Mouse (Mus musculus) thymus, postnatal 4 days (tissue): Measurements from ENCODE around the gene H2-D1.

Source experiments
- DNase-seq: peaks from one replicate; pipeline ENCODE4 v3.0.0; 2021

Gene H2-D1

GRCm38 (mm10) chr17:35257824-35258491 is 4.6 kb upstream of the H2-D1 start:
- DNase-seq = peak; percentile 95

GRCm38 (mm10) chr17:35258492-35259478 is 3.7 kb upstream of the H2-D1 start:
- DNase-seq = peak; percentile 32

- DNase-seq = no peak
Observed at GRCm38 (mm10) chr17:35259621-35260020, 2.9 kb upstream of the H2-D1 start.

DNA sequence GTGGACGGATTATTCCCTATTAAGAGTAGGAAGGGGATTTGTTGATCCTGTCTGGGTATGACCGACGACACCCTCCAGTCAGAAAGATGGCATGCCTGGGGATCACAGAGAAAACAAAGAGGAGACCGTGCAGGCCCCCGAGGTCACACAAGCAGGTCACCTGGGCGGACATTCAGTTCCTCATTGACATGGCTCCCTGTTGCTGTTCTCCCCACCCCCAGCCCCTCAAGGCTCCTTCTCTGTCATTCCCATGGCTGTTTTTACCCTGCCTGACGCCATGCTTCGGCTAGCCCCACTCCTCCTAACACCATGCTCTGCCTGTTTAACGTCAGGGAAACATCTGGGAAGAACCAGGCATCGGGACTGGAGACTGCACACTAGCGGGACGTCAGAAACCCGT is 879 bp upstream of the H2-D1 start:
- no peak for DNase-seq

DNA sequence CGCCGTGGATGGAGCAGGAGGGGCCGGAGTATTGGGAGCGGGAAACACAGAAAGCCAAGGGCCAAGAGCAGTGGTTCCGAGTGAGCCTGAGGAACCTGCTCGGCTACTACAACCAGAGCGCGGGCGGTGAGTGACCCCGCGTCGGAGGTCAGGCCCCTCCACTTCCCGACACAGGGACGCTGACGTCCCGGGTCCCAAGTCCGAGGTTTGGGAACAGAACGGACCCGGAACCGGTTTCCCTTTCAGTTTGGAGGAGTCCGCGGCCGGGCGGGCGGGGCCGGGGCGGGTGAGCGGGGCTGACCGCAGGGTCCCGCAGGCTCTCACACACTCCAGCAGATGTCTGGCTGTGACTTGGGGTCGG is 973 bp downstream of the H2-D1 start:
- peak; percentile 20 for DNase-seq

- DNase-seq = peak; percentile 22
Observed at GRCm38 (mm10) chr17:35267399-35268086, 5.0 kb downstream of the H2-D1 start.

DNA sequence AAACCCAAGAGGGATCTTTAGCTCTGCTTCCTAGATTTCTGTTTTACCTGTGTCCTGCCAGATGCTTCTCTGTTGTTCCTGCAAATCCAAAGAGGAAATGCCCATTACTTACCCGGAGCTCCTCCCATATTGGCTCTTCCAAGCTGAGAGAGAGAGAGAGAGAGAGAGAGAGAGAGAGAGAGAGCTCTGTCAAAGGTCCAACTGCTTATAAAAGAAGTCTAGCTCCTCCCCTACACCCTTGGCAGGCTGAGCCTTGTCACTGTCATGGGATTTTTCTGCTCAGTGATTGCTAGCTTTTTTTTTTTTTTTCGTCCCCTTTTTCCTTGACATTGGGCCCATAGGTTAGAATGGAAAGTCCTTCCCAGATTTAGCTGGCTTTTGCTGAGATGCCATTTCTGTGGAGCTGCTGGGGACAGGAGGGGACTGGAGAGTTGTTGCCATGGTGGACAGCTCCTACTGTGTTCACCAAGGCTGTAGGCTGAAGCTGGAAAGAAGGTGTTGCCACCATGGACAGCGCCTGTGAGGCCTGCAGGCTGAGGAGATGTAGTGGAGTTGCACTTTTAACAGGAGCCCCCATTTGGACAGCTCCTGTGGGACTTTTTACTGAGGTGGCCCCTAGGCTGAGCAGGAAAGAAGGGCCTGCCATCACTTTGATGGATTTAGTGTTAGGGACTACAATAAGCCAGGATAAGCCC is 7.3 kb downstream of the H2-D1 start:
- DNase-seq = peak; percentile 70

DNA sequence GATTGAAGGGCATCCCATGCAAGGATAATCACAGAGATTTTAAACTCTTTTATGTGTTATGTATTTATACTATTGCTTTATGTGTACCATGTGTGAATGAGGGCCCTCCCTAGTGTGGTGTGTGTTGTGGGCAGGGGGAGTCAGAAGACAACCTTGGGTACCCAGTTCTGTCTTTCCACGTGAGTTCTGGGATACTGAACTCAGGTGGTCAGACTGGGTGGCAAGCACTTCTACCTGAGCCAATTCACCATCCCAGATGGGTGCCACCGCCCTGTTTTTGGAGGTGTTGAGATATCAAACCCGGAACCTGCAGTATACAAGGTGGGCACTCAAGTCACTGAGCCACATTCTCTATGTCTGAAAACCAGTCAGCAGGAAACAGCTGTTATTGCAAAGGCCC is 9.7 kb downstream of the H2-D1 start:
- DNase-seq = no peak

DNA sequence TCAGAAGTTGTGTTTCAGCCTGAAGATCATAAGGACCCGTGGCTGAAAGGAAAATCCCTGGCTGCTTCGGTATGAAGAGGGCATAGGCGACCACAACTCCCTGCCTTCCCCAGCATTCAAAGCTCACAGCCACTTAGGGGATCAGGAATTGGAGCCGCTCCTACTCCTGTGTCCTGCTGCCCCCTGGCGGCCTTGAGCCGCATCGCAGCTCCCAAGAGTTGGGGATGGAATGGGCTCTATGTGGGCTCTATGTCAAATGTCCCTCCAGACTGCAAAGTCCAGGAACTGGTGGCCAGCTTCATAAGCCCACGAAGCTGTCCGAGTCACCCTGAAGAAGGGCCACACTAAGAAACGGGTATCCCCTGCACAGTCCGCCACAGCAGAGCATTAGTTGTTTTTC is 12.2 kb downstream of the H2-D1 start:
- DNase-seq = peak; percentile 91

- DNase-seq = no peak
Observed at GRCm38 (mm10) chr17:35276304-35276864, 13.9 kb downstream of the H2-D1 start.

GRCm38 (mm10) chr17:35278049-35278448 is 15.5 kb downstream of the H2-D1 start:
- DNase-seq = no peak

DNA sequence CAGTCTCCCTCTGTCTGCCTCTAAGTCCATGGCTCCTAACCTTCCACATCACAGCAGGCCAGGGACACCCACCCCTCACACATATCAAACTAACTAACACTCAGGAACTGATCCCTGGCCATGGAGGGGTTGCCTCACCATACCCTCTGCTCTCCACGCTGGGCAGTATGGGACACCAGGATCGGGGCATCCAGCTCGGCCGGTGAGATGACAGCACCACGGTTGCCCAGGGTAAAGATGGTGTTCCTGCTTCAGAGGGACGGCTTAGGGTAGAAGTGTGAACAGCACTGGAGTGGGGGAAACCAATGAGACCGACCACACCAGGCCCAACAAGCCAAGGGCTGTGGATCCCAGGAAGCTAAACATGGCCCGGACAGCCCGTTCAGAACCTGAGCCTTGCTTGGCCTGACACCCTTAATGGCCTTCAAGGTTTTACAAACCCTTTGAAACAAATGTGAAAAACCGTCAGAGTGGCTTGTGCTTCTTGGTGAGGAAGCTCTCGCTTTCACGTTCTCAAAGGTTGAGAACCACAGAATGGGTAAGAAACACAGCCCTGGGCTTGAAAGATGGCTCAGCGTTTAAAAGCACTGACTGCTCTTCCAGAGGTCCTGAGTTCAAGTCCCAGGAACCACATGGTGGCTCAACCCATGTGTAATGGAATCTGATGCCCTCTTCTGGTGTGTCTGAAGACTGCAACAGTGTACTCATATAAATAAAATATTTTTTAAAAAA is 16.6 kb downstream of the H2-D1 start:
- no peak for DNase-seq

DNA sequence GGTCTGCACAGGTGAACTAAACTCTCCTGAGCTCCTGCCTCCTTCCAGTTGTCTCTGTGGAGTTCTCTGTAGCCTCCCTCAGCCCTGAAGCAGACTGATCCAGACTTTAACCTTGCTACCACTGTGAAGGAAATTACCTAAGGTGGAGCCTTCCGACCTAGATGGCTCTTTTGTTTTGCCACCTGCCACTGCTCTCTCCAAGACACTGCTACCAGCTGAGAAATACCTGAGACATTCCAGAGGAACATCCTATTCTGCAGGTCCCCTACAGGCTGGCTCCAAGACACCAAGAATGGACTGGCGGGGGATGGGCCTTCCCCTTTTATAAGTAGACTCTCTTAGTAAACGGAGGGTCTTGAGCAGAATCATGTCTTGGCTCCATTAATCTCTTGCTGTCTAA is 17.7 kb downstream of the H2-D1 start:
- no peak for DNase-seq

DNA sequence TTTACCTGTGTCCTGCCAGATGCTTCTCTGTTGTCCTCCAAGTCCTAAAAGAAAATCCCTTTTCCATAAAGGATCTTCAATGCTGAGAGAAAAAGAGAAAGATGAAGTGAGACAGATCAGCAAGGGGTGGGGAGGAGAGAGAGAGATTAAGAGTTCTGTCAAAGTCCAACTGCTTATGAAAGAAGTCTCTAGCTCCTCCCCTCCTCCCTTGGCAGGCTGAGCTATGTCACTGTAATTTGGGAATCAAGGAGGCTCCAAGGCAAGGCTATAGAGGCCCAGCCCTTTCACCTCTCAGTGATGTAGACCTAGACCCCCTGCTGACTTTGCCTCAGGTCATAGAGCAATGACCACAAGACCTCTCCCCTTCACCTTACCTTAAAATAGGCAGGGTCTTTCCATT is 22.9 kb downstream of the H2-D1 start:
- DNase-seq = no peak

GRCm38 (mm10) chr17:35295796-35296195 is 33.3 kb downstream of the H2-D1 start:
- DNase-seq = peak; percentile 94

GRCm38 (mm10) chr17:35300261-35300945 is 37.9 kb downstream of the H2-D1 start:
- DNase-seq = peak; percentile 63

DNA sequence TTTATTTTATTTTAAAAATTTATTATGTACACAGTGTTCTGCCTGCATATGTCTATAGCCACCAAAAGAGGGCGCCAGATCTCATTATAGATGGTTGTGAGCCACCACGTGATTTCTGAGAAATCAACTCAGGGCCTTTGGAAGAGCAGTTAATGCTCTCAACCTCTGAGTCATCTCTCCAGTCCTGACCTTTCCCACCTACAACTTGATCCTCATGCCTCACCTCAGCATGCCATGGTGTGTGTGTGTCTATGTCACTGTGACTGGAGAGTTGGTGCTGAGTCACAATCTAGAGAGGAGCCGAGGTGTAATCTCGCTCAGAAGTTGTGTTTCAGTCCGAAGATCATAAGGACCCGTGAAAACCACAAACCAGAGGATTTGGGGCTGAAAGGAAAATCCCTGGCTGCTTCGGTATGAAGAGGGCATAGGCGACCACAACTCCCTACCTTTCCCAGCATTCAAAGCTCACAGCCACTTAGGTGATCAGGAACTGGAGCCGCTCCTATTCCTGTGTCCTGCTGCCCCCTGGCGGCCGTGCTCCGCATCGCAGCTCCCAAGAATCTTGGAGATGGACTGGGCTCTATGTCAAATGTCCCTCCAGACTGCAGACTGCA is 39.2 kb downstream of the H2-D1 start:
- DNase-seq = peak; percentile 97

GRCm38 (mm10) chr17:35303271-35303670 is 40.7 kb downstream of the H2-D1 start:
- no peak for DNase-seq

DNA sequence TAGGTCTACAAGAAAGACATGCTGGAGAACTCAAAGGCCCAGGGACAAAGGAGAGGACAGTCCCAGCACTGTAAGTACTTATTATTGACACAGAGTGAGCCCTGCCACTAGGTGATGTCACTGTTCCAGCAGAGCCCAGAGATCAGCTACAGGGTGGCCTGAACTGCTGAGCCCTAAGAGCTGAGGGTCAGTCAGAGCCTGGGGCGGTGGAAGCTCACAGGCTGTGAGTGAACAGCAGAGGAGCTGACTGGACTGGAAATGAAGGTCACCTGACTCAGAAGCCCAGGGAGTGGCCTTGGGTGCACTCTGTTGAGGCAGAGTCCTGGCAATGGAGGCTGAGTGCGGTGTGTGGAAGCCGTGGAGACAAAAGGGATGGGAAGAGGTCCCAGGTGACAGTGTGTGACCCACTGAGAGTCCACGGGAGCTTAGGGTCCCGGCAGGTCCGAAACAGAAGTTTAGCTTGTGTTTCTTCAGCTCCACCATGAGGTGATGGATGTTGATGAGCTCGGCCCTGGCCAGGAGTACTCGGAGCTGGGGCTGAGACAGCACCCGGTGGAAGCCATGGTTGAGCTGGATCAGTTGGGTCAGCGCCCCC is 41.3 kb downstream of the H2-D1 start:
- DNase-seq = no peak

DNA sequence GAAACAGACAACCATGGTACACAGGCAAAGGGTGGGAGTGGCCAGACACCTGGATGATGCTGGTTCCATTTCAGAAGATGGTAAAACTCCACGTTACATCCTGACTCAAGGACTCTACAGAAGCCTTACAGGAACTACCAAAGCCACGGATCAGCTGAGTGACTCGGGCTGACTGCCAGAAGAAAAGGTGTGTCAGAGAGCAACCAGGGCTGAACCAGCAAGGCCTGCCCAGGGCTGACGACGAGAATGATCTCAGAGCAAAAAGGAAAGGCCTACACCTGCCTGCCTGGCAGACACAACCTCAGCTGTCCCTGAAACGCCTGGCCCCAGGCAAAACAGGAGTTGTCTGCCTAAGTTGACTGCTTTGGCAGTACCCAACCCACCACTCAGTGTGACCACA is 41.9 kb downstream of the H2-D1 start:
- DNase-seq = no peak
